Mouse (Mus musculus) ES-E14 (cell line): ENCODE data around the gene Cnbd2. TPM values are rescaled to one million over a fixed set of nuclear protein-coding genes. Genes with fewer than 3 reads are reported as not detected.
A peak's percentile ranks its signal among the peaks of the same experiment; 100 is the strongest.
"Not testable (repeated sequence)": the region's sequence is repeated elsewhere in the genome, so short reads cannot be mapped to it uniquely, and the experiment has no call there.

Experiments used
- DNase-seq: peaks from one replicate; pipeline ENCODE4 v3.0.0-alpha.2; 2013; ENCODE audit warnings: low read depth, low spot score
- H3K27ac ChIP-seq: 2 replicates; pipeline ENCODE4 v1.5.1; 2012; ENCODE audit warnings: low read depth, mild to moderate bottlenecking, low read length, moderate library complexity, mixed read lengths; ENCODE audit not compliant: poor library complexity, insufficient read depth, severe bottlenecking
- H3K36me3 ChIP-seq: 2 replicates; pipeline ENCODE4 v1.6.1; 2012; ENCODE audit warnings: mild to moderate bottlenecking, low read length, moderate library complexity, mixed read lengths; ENCODE audit not compliant: control insufficient read depth, poor library complexity, insufficient read depth, severe bottlenecking
- H3K4me1 ChIP-seq, 2 experiments: fragments of 150-350 bp in 1 of 2; sonication (generic) in 1 of 2; 2 replicates each; pipeline ENCODE4 v1.6.1; 2012; ENCODE audit warnings: low read length in 2 of 2, mild to moderate bottlenecking in 1 of 2, mixed read lengths in 1 of 2; ENCODE audit not compliant: control insufficient read depth in 2 of 2, insufficient read depth in 2 of 2, poor library complexity in 1 of 2
- H3K4me3 ChIP-seq, 2 experiments: fragments of 150-350 bp in 1 of 2; sonication (generic) in 1 of 2; 2 replicates each; pipeline ENCODE4 v1.5.1; 2012; ENCODE audit warnings: low read length in 2 of 2, low read depth in 1 of 2, mild to moderate bottlenecking in 1 of 2, mixed read lengths in 1 of 2; ENCODE audit not compliant: insufficient read depth in 1 of 2, poor library complexity in 1 of 2, severe bottlenecking in 1 of 2
- H3K9ac ChIP-seq: 2 replicates; pipeline ENCODE4 v1.6.1; 2012; ENCODE audit warnings: low read depth, mild to moderate bottlenecking, low read length, mixed read lengths; ENCODE audit not compliant: poor library complexity, insufficient read depth, severe bottlenecking
- H3K9me3 ChIP-seq: fragments of 150-350 bp; sonication (generic); 2 replicates; pipeline ENCODE4 v1.6.1; 2012; ENCODE audit warnings: low read depth, mild to moderate bottlenecking, low read length; ENCODE audit not compliant: control insufficient read depth, insufficient read depth
- CHD2 ChIP-seq: IDR thresholded peaks from 2 replicates; pipeline ENCODE4 v1.6.1; 2014; ENCODE audit warnings: mild to moderate bottlenecking, low read depth, low read length, inconsistent platforms
- HCFC1 ChIP-seq: IDR thresholded peaks from 2 replicates; pipeline ENCODE4 v1.6.1; 2012; ENCODE audit warnings: low read length, inconsistent platforms, borderline replicate concordance; ENCODE audit not compliant: insufficient read depth
- MAFK ChIP-seq: IDR thresholded peaks from 2 replicates; pipeline ENCODE4 v1.6.1; 2014; ENCODE audit warnings: mild to moderate bottlenecking, low read depth, low read length, inconsistent platforms; ENCODE audit not compliant: insufficient read depth
- ZC3H11A ChIP-seq: IDR thresholded peaks from 2 replicates; pipeline ENCODE4 v1.6.1; 2012; ENCODE audit warnings: low read depth, mild to moderate bottlenecking, inconsistent platforms, low read length, borderline replicate concordance
- ZNF384 ChIP-seq: IDR thresholded peaks from 2 replicates; pipeline ENCODE4 v1.6.1; 2012; ENCODE audit warnings: low read depth, low read length, inconsistent platforms
- in situ Hi-C, 2 experiments: fragments of 600-800 bp; cut with MboI; formaldehyde crosslinking; loops; one replicate each; pipeline ENCODE4 v1.15.1; 2025; ENCODE audit warnings: low sequenced_read_pairs in 2 of 2, inconsistent platforms in 1 of 2; ENCODE audit not compliant: unreplicated experiment in 2 of 2
- total RNA-seq: library from RNA; depleted of rRNA; stranded (reverse); fragments of 300-350 nt; gene quantifications from 2 replicates; pipeline ENCODE4 v1.2.3, GENCODE M21; 2012

Gene Cnbd2
- total RNA-seq, 1 experiment: 1.6 TPM

- Histone ChIP-seq H3K27ac (no peak overlapping the region), H3K4me1 (peaks cover 2 to 7% of the 10 kb centered on the region in 2 experiments; a peak in 2 of 4 replicates), H3K4me3 (no peak overlapping the region), H3K9me3 (no peaks in the 10 kb centered on the region), H3K9ac (no peak overlapping the region), H3K36me3 (no peaks in the 10 kb centered on the region)
- in situ Hi-C loops: no loop called here
- TF ChIP-seq ZC3H11A (no peak), CHD2 (no peak), ZNF384 (no peak), HCFC1 (no peak)
- DNase-seq: no peak
Observed at GRCm38 (mm10) chr2:156399485-156399884, 87.4 kb downstream of the Cnbd2 start.

GRCm38 (mm10) chr2:156401331-156401730 lies 89.2 kb downstream of the Cnbd2 start:
- in situ Hi-C loops: no loop called here
- Histone ChIP-seq H3K9ac (no peak overlapping the region), H3K27ac (no peak overlapping the region)

GRCm38 (mm10) chr2:156402036-156402435 lies 89.9 kb downstream of the Cnbd2 start:
- no peaks in the 10 kb centered on the region for H3K36me3 ChIP-seq
- TF ChIP-seq ZC3H11A: no peak
- TF ChIP-seq HCFC1: no peak
- TF ChIP-seq CHD2: no peak
- no peak for TF ChIP-seq MAFK
- TF ChIP-seq ZNF384: no peak
- H3K4me3 ChIP-seq: no peak overlapping the region
- H3K27ac ChIP-seq: no peak overlapping the region
- H3K4me1 ChIP-seq: peaks cover 2 to 8% of the 10 kb centered on the region in 2 experiments; a peak in 2 of 4 replicates
- H3K9me3 ChIP-seq: no peaks in the 10 kb centered on the region
- H3K9ac ChIP-seq: no peak overlapping the region
- in situ Hi-C loops: no loop called here
- no peak for DNase-seq

More at GRCm38 (mm10) chr2:156401331-156401730, 89.2 kb downstream of the Cnbd2 start:
- Histone ChIP-seq H3K9me3 (no peaks in the 10 kb centered on the region), H3K36me3 (no peaks in the 10 kb centered on the region), H3K4me3 (no peak overlapping the region), H3K4me1 (peaks cover 2 to 7% of the 10 kb centered on the region in 2 experiments; a peak in 2 of 4 replicates)
- TF ChIP-seq ZNF384 (no peak), ZC3H11A (peak; percentile 7; the same call in 1 of the 2 replicates), HCFC1 (no peak), CHD2 (no peak), MAFK (no peak)
- DNase-seq: peak; percentile 90

- Histone ChIP-seq H3K4me3 (no peak overlapping the region), H3K9ac (peak overlapping the region; percentile 31; the same call in 1 of the 2 replicates), H3K36me3 (no peaks in the 10 kb centered on the region), H3K4me1 (peaks cover 0 to 9% of the 10 kb centered on the region in 2 experiments; a peak in 2 of 4 replicates), H3K27ac (peak overlapping the region; percentile 80), H3K9me3 (no peaks in the 10 kb centered on the region)
- no peak for DNase-seq
- in situ Hi-C loops: no loop called here
- TF ChIP-seq ZNF384: no peak
Observed at GRCm38 (mm10) chr2:156406987-156407386, 94.9 kb downstream of the Cnbd2 start.

GRCm38 (mm10) chr2:156408168-156408567 lies 96.1 kb downstream of the Cnbd2 start:
- H3K4me3 ChIP-seq: no peak overlapping the region
- peaks cover 0 to 9% of the 10 kb centered on the region in 2 experiments; a peak in 2 of 4 replicates for H3K4me1 ChIP-seq
- DNase-seq: no peak
- no peaks in the 10 kb centered on the region for H3K9me3 ChIP-seq
- TF ChIP-seq ZNF384 (no peak), ZC3H11A (no peak), CHD2 (no peak), HCFC1 (no peak), MAFK (no peak)
- in situ Hi-C loops: no loop called here
- no peak overlapping the region for H3K9ac ChIP-seq
- H3K36me3 ChIP-seq: no peaks in the 10 kb centered on the region
- no peak overlapping the region for H3K27ac ChIP-seq

- DNase-seq, H3K9ac ChIP-seq, H3K27ac ChIP-seq, H3K9me3 ChIP-seq, in situ Hi-C loops, H3K4me3 ChIP-seq, H3K36me3 ChIP-seq: not testable (repeated sequence)
- H3K4me1 ChIP-seq: peaks cover 0 to 12% of the 10 kb centered on the region in 2 experiments; a peak in 2 of 4 replicates
Observed at GRCm38 (mm10) chr2:156411348-156411747, 99.2 kb downstream of the Cnbd2 start.
